Mouse (Mus musculus) stomach, postnatal 0 days (tissue): ENCODE data around the gene Arf3.

Source experiments
- CTCF ChIP-seq: IDR thresholded peaks from 2 replicates; pipeline ENCODE4 v1.5.1; 2016; ENCODE audit warnings: antibody characterized with exemption, low read depth, mild to moderate bottlenecking, moderate library complexity
- EP300 ChIP-seq: optimal IDR thresholded peaks from 2 replicates; pipeline ENCODE3; 2016; ENCODE audit warnings: antibody characterized with exemption

- no peak for TF ChIP-seq CTCF
- no peak for TF ChIP-seq EP300
These were observed 40.8 kb downstream of the Arf3 start for GRCm38 (mm10) chr15:98722191-98722590.
